Mouse (Mus musculus): ENCODE measurements around the gene 4930407I10Rik.

DNA sequence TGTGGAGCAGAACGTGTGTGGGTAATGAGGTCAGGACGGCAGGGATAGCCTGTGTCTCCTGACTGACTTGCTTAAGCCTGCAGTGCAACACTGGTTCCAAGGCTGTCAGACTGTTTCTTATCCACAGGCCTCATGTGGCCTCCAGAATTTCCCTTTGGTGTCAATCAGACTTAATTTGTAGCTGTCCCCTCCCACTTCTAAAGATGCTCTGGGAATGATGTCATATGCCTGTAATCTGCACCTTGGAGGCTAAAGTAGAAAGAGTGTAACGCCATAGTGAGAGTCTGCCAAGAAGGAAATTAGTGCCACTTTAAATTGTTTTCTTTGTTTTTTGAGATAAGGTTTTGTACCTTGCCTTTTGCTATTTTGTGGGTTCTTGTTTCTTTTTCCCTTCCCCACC, 39.7 kb upstream of the 4930407I10Rik start:
- TF ChIP-seq GATA1 (IDR thresholded peaks at IDR 0.05; ENCODE audit: low read length) (no peak), TAL1 (IDR thresholded peaks at IDR 0.05; ENCODE audit: low read length) (no peak)

All from erythroblast, embryonic 14.5 days (primary cell).